Mouse (Mus musculus) embryonic facial prominence, embryonic 14.5 days (tissue): ENCODE data around the gene Pros1. TPM values are rescaled to one million over a fixed set of nuclear protein-coding genes. Genes with fewer than 3 reads are reported as not detected.

Experiments
- ATAC-seq: fragments of 200-750 bp; cut with Nextera tagmentation; 2 replicates; pipeline ENCODE4 v1.8.0; 2017; ENCODE audit warnings: low read depth, moderate number of reproducible peaks, moderate TSS enrichment
- DNase-seq: peaks from one replicate; pipeline ENCODE4 v3.0.0-alpha.2; 2015; ENCODE audit warnings: low spot score
- H3K27ac ChIP-seq: fragments of 300-500 bp; sonication (generic); replicated peaks from 2 replicates; pipeline ENCODE4 v1.5.1; 2014; ENCODE audit warnings: low read depth, mild to moderate bottlenecking, low read length, moderate library complexity
- H3K27me3 ChIP-seq: fragments of 300-500 bp; sonication (generic); replicated peaks from 2 replicates; pipeline ENCODE4 v1.6.1; 2014; ENCODE audit warnings: low read length; ENCODE audit not compliant: control insufficient read depth, insufficient read depth
- H3K36me3 ChIP-seq: fragments of 300-500 bp; sonication (generic); 2 replicates; pipeline ENCODE4 v1.6.1; 2014; ENCODE audit warnings: low read length, mixed read lengths; ENCODE audit not compliant: control insufficient read depth, insufficient read depth
- H3K4me1 ChIP-seq: fragments of 300-500 bp; sonication (generic); 2 replicates; pipeline ENCODE4 v1.6.1; 2014; ENCODE audit warnings: antibody characterized with exemption, low read length; ENCODE audit not compliant: control insufficient read depth, insufficient read depth
- H3K4me2 ChIP-seq: fragments of 300-500 bp; sonication (generic); 2 replicates; pipeline ENCODE4 v1.6.1; 2014; ENCODE audit warnings: low read depth, mild to moderate bottlenecking, low read length, moderate library complexity, mixed read lengths
- H3K4me3 ChIP-seq: fragments of 300-500 bp; sonication (generic); 2 replicates; pipeline ENCODE4 v1.5.1; 2014; ENCODE audit warnings: low read depth, mild to moderate bottlenecking, low read length
- H3K9ac ChIP-seq: fragments of 300-500 bp; sonication (generic); 2 replicates; pipeline ENCODE4 v1.6.1; 2014; ENCODE audit warnings: low read depth, mild to moderate bottlenecking, low read length, moderate library complexity, mixed read lengths
- H3K9me3 ChIP-seq: fragments of 300-500 bp; sonication (generic); 2 replicates; pipeline ENCODE4 v1.6.1; 2016; ENCODE audit warnings: low read length; ENCODE audit not compliant: control insufficient read depth
- WGBS: fragments of 180-500 bp; shearing (Covaris S2); extraction: QIAGEN DNeasy Blood & Tissue Kit; methylation state at CpG from one replicate; pipeline ENCODE4 v1.1.7; 2014; 5-methylcytosine and 5-hydroxymethylcytosine counted together
- polyA plus RNA-seq: library from polyadenylated mRNA; unstranded; fragments of >200 nt; fragmentation: Nextera tagmentation; extraction: Ambion mirVana; gene quantifications from 2 replicates; pipeline ENCODE4 v1.2.1, GENCODE M21; 2014

The Pros1 gene
- 49.2 and 50.4 TPM in 2 replicates for polyA plus RNA-seq

DNA sequence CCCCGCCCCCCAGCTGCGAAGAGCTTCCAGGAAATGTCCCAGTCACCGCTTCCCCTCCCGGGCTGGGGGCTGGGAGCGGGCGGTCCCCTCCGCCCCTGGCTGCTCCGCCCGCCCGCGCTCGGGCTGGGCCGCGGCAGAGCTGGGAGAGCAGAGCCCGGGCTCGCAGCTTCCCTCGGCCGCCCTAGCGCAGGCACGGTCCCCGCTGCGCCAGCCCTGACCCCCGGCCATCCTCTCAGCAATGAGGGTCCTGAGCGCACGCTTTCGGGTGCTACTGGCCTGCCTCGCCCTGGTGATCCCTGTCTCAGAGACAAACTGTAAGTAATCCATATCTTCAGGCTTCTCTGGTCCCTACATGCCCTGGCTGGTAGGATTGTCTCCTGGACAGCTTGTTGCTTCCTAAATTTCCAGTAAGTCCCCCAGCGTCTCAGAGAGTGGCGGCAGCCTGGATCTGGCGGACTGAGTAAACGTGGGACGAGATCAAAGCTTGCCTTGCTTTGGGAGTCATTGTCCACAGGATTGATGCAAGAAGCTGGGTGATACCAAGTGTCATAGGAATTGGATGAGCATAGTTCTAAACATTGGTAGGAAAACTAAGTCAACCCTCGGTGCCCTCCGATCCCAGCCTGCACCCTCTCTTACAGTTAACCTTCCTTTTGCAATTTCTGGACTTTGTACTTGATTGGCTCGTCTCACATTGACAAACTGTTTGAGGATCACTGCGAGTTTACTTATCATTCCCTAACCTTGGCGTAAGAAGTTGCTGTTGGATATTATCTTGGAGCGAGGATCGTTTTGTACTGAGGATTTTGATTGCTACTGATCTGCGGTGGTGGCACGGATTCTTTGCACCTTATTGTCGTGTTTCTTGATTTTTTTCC lies at the start of gene Pros1:
Gene Pros1 (plus strand): TSS at position 117 of the 878 bp plus-strand sequence.
- H3K9ac ChIP-seq: peak within 1 kb of the TSS; percentile 87
- no peaks in the 10 kb centered on the region for H3K27me3 ChIP-seq
- 2% methylated on average over 33 of the region's 42 CpGs for WGBS
- H3K4me3 ChIP-seq: peak within 1 kb of the TSS; percentile 56
- H3K4me1 ChIP-seq: no peaks in the 10 kb centered on the region
- peak within 1 kb of the TSS; percentile 63 for H3K4me2 ChIP-seq
- peak; percentile 70 for DNase-seq
- no peaks in the 10 kb centered on the region for H3K36me3 ChIP-seq
- H3K27ac ChIP-seq: peak within 1 kb of the TSS; percentile 75
- peak; percentile 97 for ATAC-seq
- no peaks in the 10 kb centered on the region for H3K9me3 ChIP-seq

- Histone ChIP-seq H3K27ac (no peak overlapping the region), H3K4me3 (no peak overlapping the region), H3K9ac (no peak overlapping the region), H3K27me3 (no peaks in the 10 kb centered on the region), H3K36me3 (peaks cover 21% of the 10 kb centered on the region), H3K4me2 (no peak overlapping the region), H3K9me3 (no peaks in the 10 kb centered on the region), H3K4me1 (no peaks in the 10 kb centered on the region)
- 91% methylated on average over 3 of the region's 3 CpGs for WGBS
- ATAC-seq (no peak), DNase-seq (no peak)
Measured at GRCm38 (mm10) chr16:62804621-62805020, 49.5 kb upstream of the Pros1 start.

- WGBS: 61% methylated on average over 8 of the region's 8 CpGs
- no peak overlapping the region for H3K9ac ChIP-seq
- H3K9me3 ChIP-seq: no peaks in the 10 kb centered on the region
- no peak overlapping the region for H3K4me2 ChIP-seq
- 0 out of 2 replicates have a peak, but pooled peaks cover 12% of the 10 kb centered on the region for H3K36me3 ChIP-seq
- H3K4me1 ChIP-seq: no peaks in the 10 kb centered on the region
- H3K27ac ChIP-seq: no peak overlapping the region
- ATAC-seq (peak; percentile 67; the same call in 1 of the 2 replicates), DNase-seq (peak; percentile 41)
- H3K4me3 ChIP-seq: no peak overlapping the region
- H3K27me3 ChIP-seq: no peaks in the 10 kb centered on the region
Measured at GRCm38 (mm10) chr16:62807249-62807979, 46.7 kb upstream of the Pros1 start.

- no peak for DNase-seq
- WGBS: 88% methylated on average over 4 of the region's 4 CpGs
- Histone ChIP-seq H3K36me3 (0 out of 2 replicates have a peak, but pooled peaks cover 6% of the 10 kb centered on the region), H3K9ac (no peak overlapping the region), H3K4me3 (no peak overlapping the region), H3K27me3 (no peaks in the 10 kb centered on the region), H3K27ac (no peak overlapping the region), H3K4me1 (no peaks in the 10 kb centered on the region), H3K9me3 (no peaks in the 10 kb centered on the region), H3K4me2 (no peak overlapping the region)
- no peak for ATAC-seq
Measured at GRCm38 (mm10) chr16:62810855-62811254, 43.3 kb upstream of the Pros1 start.

DNA sequence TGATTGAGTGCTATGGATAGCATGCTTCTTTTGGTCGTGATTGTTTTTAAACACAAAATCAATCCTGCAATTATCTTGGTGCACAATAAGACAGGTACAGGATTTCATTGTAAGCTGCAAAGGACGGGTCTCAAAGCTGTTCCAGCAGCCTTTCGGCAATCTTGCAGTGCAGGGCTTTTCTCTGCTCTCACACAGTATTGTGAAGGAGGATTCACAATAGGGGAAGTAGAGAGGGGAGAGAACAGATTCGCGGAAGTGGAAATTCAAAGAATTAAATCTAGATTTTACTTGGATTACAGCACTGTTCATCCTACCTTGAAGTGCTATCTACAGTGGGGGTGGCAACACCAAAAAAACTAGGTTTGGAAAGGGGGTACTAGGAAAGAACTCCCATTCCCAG lies 40.3 kb upstream of the Pros1 start:
- ATAC-seq (no peak), DNase-seq (no peak)
- no peak overlapping the region for H3K27ac ChIP-seq
- no peak overlapping the region for H3K9ac ChIP-seq
- no peaks in the 10 kb centered on the region for H3K4me1 ChIP-seq
- 0 out of 2 replicates have a peak, but pooled peaks cover 6% of the 10 kb centered on the region for H3K36me3 ChIP-seq
- H3K4me3 ChIP-seq: no peak overlapping the region
- no peaks in the 10 kb centered on the region for H3K9me3 ChIP-seq
- H3K4me2 ChIP-seq: no peak overlapping the region
- WGBS: 79% methylated on average over 5 of the region's 5 CpGs
- no peaks in the 10 kb centered on the region for H3K27me3 ChIP-seq

DNA sequence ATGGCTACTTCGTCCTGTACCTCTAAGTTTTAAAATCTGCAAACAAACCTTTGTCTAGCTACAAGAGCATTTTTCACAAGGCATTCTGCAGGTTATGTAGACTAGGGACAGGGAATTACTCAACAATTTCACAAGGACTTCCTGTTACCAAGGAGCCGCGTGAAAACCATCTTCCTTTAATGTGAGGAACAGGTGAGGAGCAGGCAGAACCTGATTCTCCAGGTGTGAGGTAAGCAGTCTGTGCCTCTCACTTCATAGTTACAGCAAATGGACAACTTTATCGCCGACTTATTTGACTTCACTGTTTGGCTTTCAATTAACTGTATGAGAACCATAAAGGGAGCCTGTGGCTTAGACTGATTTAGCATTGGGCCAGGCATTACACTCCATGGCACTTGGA lies 39.6 kb upstream of the Pros1 start, which contains the start of gene Stx19:
Gene Stx19 (plus strand): TSS at position 186 of the 400 bp plus-strand sequence.
- H3K4me1 ChIP-seq: no peaks in the 10 kb centered on the region
- H3K27ac ChIP-seq: 0 out of 2 replicates have a peak within 1 kb of the TSS, but pooled peaks have one; percentile 10
- H3K9ac ChIP-seq: no peak within 1 kb of the TSS
- no peaks in the 10 kb centered on the region for H3K27me3 ChIP-seq
- H3K4me2 ChIP-seq: no peak within 1 kb of the TSS
- no peak within 1 kb of the TSS for H3K4me3 ChIP-seq
- WGBS: 69% methylated on average over 5 of the region's 5 CpGs
- ATAC-seq (peak; percentile 90), DNase-seq (peak; percentile 76)
- H3K36me3 ChIP-seq: 0 out of 2 replicates have a peak, but pooled peaks cover 6% of the 10 kb centered on the region
- H3K9me3 ChIP-seq: no peaks in the 10 kb centered on the region

DNA sequence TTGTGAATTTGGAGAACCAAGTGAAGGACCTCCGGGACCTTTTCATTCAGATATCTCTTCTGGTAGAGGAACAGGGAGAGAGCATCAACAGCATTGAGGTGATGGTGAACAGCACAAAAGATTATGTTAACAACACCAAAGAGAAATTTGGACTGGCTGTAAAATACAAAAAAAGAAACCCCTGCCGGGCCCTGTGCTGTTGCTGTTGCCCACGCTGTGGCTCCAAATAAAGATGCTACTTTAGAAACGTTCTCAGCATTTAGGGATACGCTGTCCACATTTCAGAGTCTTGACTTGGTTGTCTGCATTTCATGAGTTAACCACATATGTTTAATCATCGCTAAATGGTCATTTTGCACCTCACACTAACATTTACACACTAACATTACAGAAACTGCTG lies 31.6 kb upstream of the Pros1 start:
- no peak overlapping the region for H3K4me3 ChIP-seq
- WGBS: 94% methylated on average over 6 of the region's 6 CpGs

DNA sequence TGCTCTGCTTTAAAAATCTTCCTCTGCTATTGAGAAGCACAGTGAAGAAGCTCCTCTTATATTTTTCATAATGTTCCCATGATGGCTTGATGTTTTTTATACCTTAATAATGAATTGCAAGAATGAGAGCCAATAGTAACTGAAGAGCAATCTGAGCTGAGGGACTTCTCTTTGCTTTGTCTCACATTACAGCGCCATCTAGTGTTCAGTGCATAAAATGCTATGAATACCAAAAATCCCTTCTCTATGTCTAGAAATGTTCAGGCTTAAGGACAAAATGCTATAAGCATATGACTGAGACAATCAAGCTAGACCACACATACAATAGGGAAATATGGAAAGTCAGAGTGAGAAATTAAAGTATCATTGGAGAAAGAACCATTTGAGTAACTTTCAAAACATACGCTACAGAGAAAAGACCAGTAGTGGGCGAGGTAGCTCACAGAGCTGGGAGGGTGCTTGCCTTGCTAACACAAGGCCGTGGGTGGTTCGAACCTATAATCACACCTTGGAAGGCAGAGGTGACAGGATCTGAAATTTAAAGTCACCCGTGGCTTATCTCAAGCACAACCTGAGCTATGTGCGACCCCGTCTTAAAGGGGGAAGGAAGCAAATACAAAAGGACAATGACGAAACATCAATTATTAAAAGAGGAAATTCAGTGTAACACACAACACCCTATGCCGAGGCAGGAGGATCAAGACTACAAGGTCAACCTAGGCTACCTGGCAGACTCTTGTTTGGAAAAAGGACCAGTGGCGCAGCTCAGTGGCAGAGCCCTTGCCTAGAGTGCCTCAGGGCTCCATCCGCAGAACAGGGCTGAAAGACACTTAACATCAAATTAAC lies 27.7 kb upstream of the Pros1 start:
- Histone ChIP-seq H3K9ac (no peak overlapping the region), H3K4me2 (no peak overlapping the region), H3K36me3 (0 out of 2 replicates have a peak, but pooled peaks cover 10% of the 10 kb centered on the region), H3K27ac (no peak overlapping the region), H3K4me1 (no peaks in the 10 kb centered on the region), H3K9me3 (no peaks in the 10 kb centered on the region), H3K4me3 (no peak overlapping the region), H3K27me3 (no peaks in the 10 kb centered on the region)
- ATAC-seq (no peak), DNase-seq (peak; percentile 77)
- 75% methylated on average over 12 of the region's 12 CpGs for WGBS

More for the DNA sequence above, 31.6 kb upstream of the Pros1 start:
- no peak overlapping the region for H3K4me2 ChIP-seq
- H3K9ac ChIP-seq: no peak overlapping the region
- H3K27ac ChIP-seq: no peak overlapping the region
- DNase-seq (no peak), ATAC-seq (no peak)
- H3K36me3 ChIP-seq: 0 out of 2 replicates have a peak, but pooled peaks cover 10% of the 10 kb centered on the region
- no peaks in the 10 kb centered on the region for H3K4me1 ChIP-seq
- H3K9me3 ChIP-seq: no peaks in the 10 kb centered on the region
- H3K27me3 ChIP-seq: no peaks in the 10 kb centered on the region
